Mouse (Mus musculus): ENCODE data around the gene Pip4k2a. TPM values are rescaled to one million over a fixed set of nuclear protein-coding genes. Genes with fewer than 3 reads are reported as not detected.

Gene Pip4k2a
- 5.6 and 7.1 TPM in 2 replicates for polyA plus RNA-seq (2012; rRNA removed)

GRCm38 (mm10) chr2:18998054-18998478 is at the start of gene Pip4k2a, which contains the start of gene 4930426L09Rik:
Gene Pip4k2a, minus strand, starts transcription at chr2:18998126.
Gene 4930426L09Rik, plus strand, starts transcription at chr2:18998343.
- TF ChIP-seq CTCF (conservative IDR thresholded peaks at IDR 0.05; ENCODE audit: insufficient read depth, insufficient read length, low read depth, low read length) = no peak
- TF ChIP-seq POLR2A (IDR thresholded peaks at IDR 0.05; ENCODE audit: low read depth, low read length) = peak; percentile 54
- Histone ChIP-seq H3K4me1 (ENCODE audit: control insufficient read depth, insufficient read depth, low read length) (no peaks in the 10 kb centered on the region), H3K4me3 (ENCODE audit: insufficient read depth, low read depth, low read length) (peak within 1 kb of the TSS; percentile 65), H3K27me3 (replicated peaks; ENCODE audit: control insufficient read depth, insufficient read depth, low read length) (no peaks in the 10 kb centered on the region), H3K27ac (ENCODE audit: insufficient read depth, low read depth, low read length) (peak within 1 kb of the TSS; percentile 92), H3K36me3 (ENCODE audit: control insufficient read depth, insufficient read depth, low read length) (no peaks in the 10 kb centered on the region)
- peak; percentile 94 for DNase-seq
- WGBS = 2% methylated on average over 66 of the region's 66 CpGs

GRCm38 (mm10) chr2:19037907-19038570 is 40.1 kb upstream of the Pip4k2a start:
- no peaks in the 10 kb centered on the region for H3K27me3 ChIP-seq (replicated peaks; ENCODE audit: control insufficient read depth, insufficient read depth, low read length)
- H3K27ac ChIP-seq (ENCODE audit: insufficient read depth, low read depth, low read length) = peak overlapping the region; percentile 69
- H3K4me1 ChIP-seq (ENCODE audit: control insufficient read depth, insufficient read depth, low read length) = no peaks in the 10 kb centered on the region
- DNase-seq = peak; percentile 17
- TF ChIP-seq POLR2A (IDR thresholded peaks at IDR 0.05; ENCODE audit: low read depth, low read length) = no peak
- no peak for TF ChIP-seq CTCF (conservative IDR thresholded peaks at IDR 0.05; ENCODE audit: insufficient read depth, insufficient read length, low read depth, low read length)
- H3K36me3 ChIP-seq (ENCODE audit: control insufficient read depth, insufficient read depth, low read length) = no peaks in the 10 kb centered on the region
- 62% methylated on average over 4 of the region's 4 CpGs for WGBS
- H3K4me3 ChIP-seq (ENCODE audit: insufficient read depth, low read depth, low read length) = no peak overlapping the region

GRCm38 (mm10) chr2:19037430-19037829 is 39.5 kb upstream of the Pip4k2a start:
- Histone ChIP-seq H3K4me3 (ENCODE audit: insufficient read depth, low read depth, low read length) (no peak overlapping the region), H3K36me3 (ENCODE audit: control insufficient read depth, insufficient read depth, low read length) (no peaks in the 10 kb centered on the region), H3K27ac (ENCODE audit: insufficient read depth, low read depth, low read length) (no peak overlapping the region), H3K27me3 (replicated peaks; ENCODE audit: control insufficient read depth, insufficient read depth, low read length) (no peaks in the 10 kb centered on the region), H3K4me1 (ENCODE audit: control insufficient read depth, insufficient read depth, low read length) (no peaks in the 10 kb centered on the region)
- peak; percentile 46 for DNase-seq
- WGBS = 38% methylated on average over 4 of the region's 4 CpGs
- TF ChIP-seq POLR2A (IDR thresholded peaks at IDR 0.05; ENCODE audit: low read depth, low read length) (no peak), CTCF (conservative IDR thresholded peaks at IDR 0.05; ENCODE audit: insufficient read depth, insufficient read length, low read depth, low read length) (no peak)

- no peak overlapping the region for H3K4me3 ChIP-seq (ENCODE audit: insufficient read depth, low read depth, low read length)
- DNase-seq = no peak
- WGBS = 56% methylated on average over 2 of the region's 2 CpGs
- no peaks in the 10 kb centered on the region for H3K4me1 ChIP-seq (ENCODE audit: control insufficient read depth, insufficient read depth, low read length)
- no peak overlapping the region for H3K27ac ChIP-seq (ENCODE audit: insufficient read depth, low read depth, low read length)
- H3K36me3 ChIP-seq (ENCODE audit: control insufficient read depth, insufficient read depth, low read length) = no peaks in the 10 kb centered on the region
- TF ChIP-seq POLR2A (IDR thresholded peaks at IDR 0.05; ENCODE audit: low read depth, low read length) (no peak), CTCF (conservative IDR thresholded peaks at IDR 0.05; ENCODE audit: insufficient read depth, insufficient read length, low read depth, low read length) (no peak)
- no peaks in the 10 kb centered on the region for H3K27me3 ChIP-seq (replicated peaks; ENCODE audit: control insufficient read depth, insufficient read depth, low read length)
Observed at GRCm38 (mm10) chr2:19024807-19025206, 26.9 kb upstream of the Pip4k2a start.

GRCm38 (mm10) chr2:19018034-19018433 is 20.1 kb upstream of the Pip4k2a start:
- 89% methylated on average over 2 of the region's 2 CpGs for WGBS
- no peak for TF ChIP-seq POLR2A (IDR thresholded peaks at IDR 0.05; ENCODE audit: low read depth, low read length)
- TF ChIP-seq CTCF (conservative IDR thresholded peaks at IDR 0.05; ENCODE audit: insufficient read depth, insufficient read length, low read depth, low read length) = no peak
- DNase-seq = no peak

GRCm38 (mm10) chr2:19016839-19017238 is 18.9 kb upstream of the Pip4k2a start:
- no peak for DNase-seq
- no peaks in the 10 kb centered on the region for H3K4me1 ChIP-seq (ENCODE audit: control insufficient read depth, insufficient read depth, low read length)
- TF ChIP-seq CTCF (conservative IDR thresholded peaks at IDR 0.05; ENCODE audit: insufficient read depth, insufficient read length, low read depth, low read length) = no peak
- no peak for TF ChIP-seq POLR2A (IDR thresholded peaks at IDR 0.05; ENCODE audit: low read depth, low read length)
- whole genome bisulfite sequencing = 72% methylated on average over 1 of the region's 1 CpGs
- no peak overlapping the region for H3K4me3 ChIP-seq (ENCODE audit: insufficient read depth, low read depth, low read length)
- no peaks in the 10 kb centered on the region for H3K27me3 ChIP-seq (replicated peaks; ENCODE audit: control insufficient read depth, insufficient read depth, low read length)
- no peaks in the 10 kb centered on the region for H3K36me3 ChIP-seq (ENCODE audit: control insufficient read depth, insufficient read depth, low read length)
- H3K27ac ChIP-seq (ENCODE audit: insufficient read depth, low read depth, low read length) = no peak overlapping the region

More at GRCm38 (mm10) chr2:19018034-19018433, 20.1 kb upstream of the Pip4k2a start:
- Histone ChIP-seq H3K27ac (ENCODE audit: insufficient read depth, low read depth, low read length) (no peak overlapping the region), H3K36me3 (ENCODE audit: control insufficient read depth, insufficient read depth, low read length) (no peaks in the 10 kb centered on the region), H3K27me3 (replicated peaks; ENCODE audit: control insufficient read depth, insufficient read depth, low read length) (no peaks in the 10 kb centered on the region), H3K4me1 (ENCODE audit: control insufficient read depth, insufficient read depth, low read length) (no peaks in the 10 kb centered on the region), H3K4me3 (ENCODE audit: insufficient read depth, low read depth, low read length) (no peak overlapping the region)

- H3K27ac ChIP-seq (ENCODE audit: insufficient read depth, low read depth, low read length) = no peak overlapping the region
- H3K4me3 ChIP-seq (ENCODE audit: insufficient read depth, low read depth, low read length) = no peak overlapping the region
- H3K4me1 ChIP-seq (ENCODE audit: control insufficient read depth, insufficient read depth, low read length) = no peaks in the 10 kb centered on the region
- 94% methylated on average over 5 of the region's 5 CpGs for WGBS
- TF ChIP-seq CTCF (conservative IDR thresholded peaks at IDR 0.05; ENCODE audit: insufficient read depth, insufficient read length, low read depth, low read length) (no peak), POLR2A (IDR thresholded peaks at IDR 0.05; ENCODE audit: low read depth, low read length) (no peak)
- H3K36me3 ChIP-seq (ENCODE audit: control insufficient read depth, insufficient read depth, low read length) = no peaks in the 10 kb centered on the region
- no peak for DNase-seq
- no peaks in the 10 kb centered on the region for H3K27me3 ChIP-seq (replicated peaks; ENCODE audit: control insufficient read depth, insufficient read depth, low read length)
Observed at GRCm38 (mm10) chr2:19016348-19016747, 18.4 kb upstream of the Pip4k2a start.
